Comparison of ENCODE assay signal across 16 mouse cellular contexts in genomic region chr7:64452471-64453222, GRCm38 (mm10). TPM values are rescaled to one million over a fixed set of nuclear protein-coding genes. Genes with fewer than 3 reads are reported as not detected.
DNase-seq lines count a peak whose midpoint lies in the region; ATAC-seq lines count a peak whose summit lies in the region.
"Had no signal": no experiment of that assay in that cellular context is flagged by ENCODE, and none has a peak within 500 bp of the region (broad histone marks: within the 10 kb centered on the region; RNA-seq: fewer than 3 reads in every experiment).

No protein-coding gene starts in this region.

- ATAC-seq in hindbrain, embryonic 14.5 days (ENCODE audit: low FRiP score), result no peak
- ATAC-seq in hindbrain, embryonic 11.5 days (ENCODE audit: low FRiP score), result no peak
- no peak for ATAC-seq in megakaryocyte, adult 5-6 weeks (ENCODE audit: poor library complexity, severe bottlenecking)
- no peak; the same call in 1 of the 2 replicates for ATAC-seq in forebrain, embryonic 16.5 days
- no peak for ATAC-seq in CD4-positive, CD25-positive, alpha-beta regulatory T cell, adult 4 months
- ATAC-seq: liver, postnatal 0 days had no signal

- DNase-seq in hindbrain, embryonic 14.5 days (ENCODE audit: low spot score), result peak; percentile 50
- no peak for DNase-seq in hindbrain, embryonic 11.5 days (ENCODE audit: low spot score)
- DNase-seq in cerebellum, adult 11-12 months, result peak; percentile 62
- DNase-seq: adrenal gland, postnatal 36 days; kidney, adult 18-20 months; kidney, postnatal 4 days; liver, postnatal 0 days; thymus, adult 18-20 months had no signal

- H3K36me3 ChIP-seq in hindbrain, embryonic 14.5 days (replicated peaks; ENCODE audit: control insufficient read depth, insufficient read depth), result no peaks in the 10 kb centered on the region
- no peaks in the 10 kb centered on the region for H3K36me3 ChIP-seq in hindbrain, embryonic 11.5 days (ENCODE audit: control insufficient read depth, insufficient read depth, low read length)
- no peaks in the 10 kb centered on the region for H3K36me3 ChIP-seq in megakaryocyte, embryonic 14.5 days (replicated peaks; ENCODE audit: low read length)
- H3K36me3 ChIP-seq in forebrain, embryonic 16.5 days (ENCODE audit: control insufficient read depth, insufficient read depth), result no peaks in the 10 kb centered on the region

- H3K9ac ChIP-seq in hindbrain, embryonic 14.5 days, result no peak overlapping the region
- no peak overlapping the region for H3K9ac ChIP-seq in hindbrain, embryonic 11.5 days (ENCODE audit: low read depth, low read length)
- no peak overlapping the region for H3K9ac ChIP-seq in forebrain, embryonic 16.5 days (replicated peaks; ENCODE audit: low read depth, low read length)
- H3K9ac ChIP-seq: liver, postnatal 0 days had no signal

- no peak overlapping the region for H3K4me2 ChIP-seq in hindbrain, embryonic 14.5 days (replicated peaks)
- no peak overlapping the region for H3K4me2 ChIP-seq in hindbrain, embryonic 11.5 days (replicated peaks; ENCODE audit: low read depth, low read length)
- no peak overlapping the region for H3K4me2 ChIP-seq in forebrain, embryonic 16.5 days (ENCODE audit: low read length)

- H3K27ac ChIP-seq in hindbrain, embryonic 14.5 days, result peak overlapping the region; percentile 38; the same call in 1 of the 2 replicates
- H3K27ac ChIP-seq in hindbrain, embryonic 11.5 days (ENCODE audit: low read depth, low read length), result no peak overlapping the region
- peak overlapping the region; percentile 73 for H3K27ac ChIP-seq in forebrain, embryonic 16.5 days (ENCODE audit: low read length)

- no peak overlapping the region for H3K4me3 ChIP-seq in hindbrain, embryonic 14.5 days (replicated peaks; ENCODE audit: low read length)
- H3K4me3 ChIP-seq in hindbrain, embryonic 11.5 days (ENCODE audit: low read depth, low read length), result no peak overlapping the region
- peak overlapping the region; percentile 18 for H3K4me3 ChIP-seq in megakaryocyte, embryonic 14.5 days (replicated peaks)
- no peak overlapping the region for H3K4me3 ChIP-seq in forebrain, embryonic 16.5 days (replicated peaks; ENCODE audit: low read length)

- no peaks in the 10 kb centered on the region for H3K27me3 ChIP-seq in hindbrain, embryonic 14.5 days (ENCODE audit: control insufficient read depth, insufficient read depth, low read length)
- no peaks in the 10 kb centered on the region for H3K27me3 ChIP-seq in hindbrain, embryonic 11.5 days (ENCODE audit: control insufficient read depth, insufficient read depth, low read length)
- no peaks in the 10 kb centered on the region for H3K27me3 ChIP-seq in megakaryocyte, embryonic 14.5 days (replicated peaks)
- H3K27me3 ChIP-seq in forebrain, embryonic 16.5 days (replicated peaks; ENCODE audit: control insufficient read depth, insufficient read depth, low read length), result no peaks in the 10 kb centered on the region

- H3K4me1 ChIP-seq in hindbrain, embryonic 14.5 days (replicated peaks; ENCODE audit: control insufficient read depth, insufficient read depth, low read length), result peaks cover 14% of the 10 kb centered on the region; the same call in 1 of the 2 replicates
- H3K4me1 ChIP-seq in hindbrain, embryonic 11.5 days (replicated peaks; ENCODE audit: control insufficient read depth, insufficient read depth, low read length), result no peaks in the 10 kb centered on the region
- no peaks in the 10 kb centered on the region for H3K4me1 ChIP-seq in megakaryocyte, embryonic 14.5 days
- peaks cover 22% of the 10 kb centered on the region for H3K4me1 ChIP-seq in forebrain, embryonic 16.5 days (replicated peaks; ENCODE audit: control insufficient read depth, insufficient read depth, low read length)

- 66% methylated on average over 4 of the region's 4 CpGs for WGBS in hindbrain, embryonic 14.5 days
- 84% methylated on average over 4 of the region's 4 CpGs for WGBS in hindbrain, embryonic 11.5 days
- 55% methylated on average over 4 of the region's 4 CpGs for WGBS in forebrain, embryonic 16.5 days

- no peaks in the 10 kb centered on the region for H3K9me3 ChIP-seq in hindbrain, embryonic 14.5 days (ENCODE audit: control insufficient read depth, low read length)
- no peaks in the 10 kb centered on the region for H3K9me3 ChIP-seq in hindbrain, embryonic 11.5 days (ENCODE audit: control insufficient read depth, low read length)
- H3K9me3 ChIP-seq in megakaryocyte, embryonic 14.5 days, result peaks cover 61% of the 10 kb centered on the region
- no peaks in the 10 kb centered on the region for H3K9me3 ChIP-seq in forebrain, embryonic 16.5 days (ENCODE audit: control insufficient read depth, low read length)

RNA-seq across cellular contexts. Expression of gene Apba2, which starts 48.9 kb away (rescaled TPM):
- polyA plus RNA-seq in hindbrain, embryonic 14.5 days (2014; fragmentation: Nextera tagmentation; extraction: Ambion mirVana), result 169 and 172 TPM in 2 replicates
- polyA plus RNA-seq in hindbrain, embryonic 11.5 days (2014; fragmentation: Nextera tagmentation; extraction: Ambion mirVana), result 67.0 and 76.6 TPM in 2 replicates
- polyA plus RNA-seq in megakaryocyte, embryonic 14.5 days (2012; ENCODE audit: insufficient read depth, low replicate concordance), result not detected in 2 replicates
- not detected in 2 replicates for total RNA-seq in megakaryocyte, adult 5-6 weeks (2015)
- not detected in 2 replicates for total RNA-seq in megakaryocyte, adult 5-6 weeks (2017)
- 161 and 176 TPM in 2 replicates for polyA plus RNA-seq in forebrain, embryonic 16.5 days (2015; fragmentation: Nextera tagmentation; extraction: Ambion mirVana)
- polyA plus RNA-seq in CD4-positive, CD25-positive, alpha-beta regulatory T cell, adult 4 months (2017; shearing (Covaris generic)), result not detected
- total RNA-seq: common myeloid progenitor, adult 5-6 weeks; granulocyte monocyte progenitor cell, adult 5-6 weeks; MEL had no signal
- polyA plus RNA-seq: C2C12; liver, postnatal 0 days had no signal

Comparison
In these comparisons a context has a peak if more than half of its experiments do, and no peak if none do; other contexts are left out.
1. RNA of gene Apba2, which starts 48.9 kb away (polyA plus RNA-seq): 161 to 176 TPM in forebrain, embryonic 16.5 days, 169 to 172 TPM in hindbrain, embryonic 14.5 days and 67.0 to 76.6 TPM in hindbrain, embryonic 11.5 days; not detected in CD4-positive, CD25-positive, alpha-beta regulatory T cell, adult 4 months and not detected in megakaryocyte, embryonic 14.5 days; every median in the first group is over 10 times any median in the second.